Comparison of ENCODE assay signal across 8 mouse cellular contexts in genomic region chr12:76370831-76371571, GRCm38 (mm10). TPM values are rescaled to one million over a fixed set of nuclear protein-coding genes. Genes with fewer than 3 reads are reported as not detected.
DNase-seq lines count a peak whose midpoint lies in the region; ATAC-seq and TF ChIP-seq lines count a peak whose summit lies in the region.

No protein-coding gene starts in this region.

- peak; percentile 81 for DNase-seq in 416B (ENCODE audit: low read depth)
- peak; percentile 86 for DNase-seq in adrenal gland, postnatal 25 days
- peak; percentile 94 for DNase-seq in embryonic facial prominence, embryonic 14.5 days (ENCODE audit: low spot score)
- peak in 2 of 3 experiments; percentile 57 to 64 for DNase-seq in liver, embryonic 14.5 days (ENCODE audit: low read depth in 3 of 3, low spot score in 3 of 3)
- DNase-seq in neural tube, embryonic 11.5 days (ENCODE audit: low spot score) = peak; percentile 83
- peak; percentile 86 for DNase-seq in stomach, postnatal 0 days (ENCODE audit: low spot score)

- under 1% methylated on average over 48 of the region's 63 CpGs for WGBS in embryonic facial prominence, embryonic 14.5 days
- under 1% methylated on average over 55 of the region's 63 CpGs for WGBS in heart, embryonic 11.5 days (ENCODE audit: insufficient replicate concordance)
- WGBS in kidney, embryonic 16.5 days = under 1% methylated on average over 59 of the region's 63 CpGs
- WGBS in liver, embryonic 14.5 days (ENCODE audit: insufficient replicate concordance) = 1% methylated on average over 58 of the region's 63 CpGs
- WGBS in neural tube, embryonic 11.5 days = 0% methylated on average over 48 of the region's 63 CpGs
- WGBS in stomach, postnatal 0 days = 0% methylated on average over 40 of the region's 63 CpGs

- peak overlapping the region; percentile 82 for H3K4me2 ChIP-seq in embryonic facial prominence, embryonic 14.5 days (ENCODE audit: low read depth, low read length)
- H3K4me2 ChIP-seq in heart, embryonic 11.5 days = peak overlapping the region; percentile 95
- H3K4me2 ChIP-seq in kidney, embryonic 16.5 days (replicated peaks; ENCODE audit: low read depth, low read length) = peak overlapping the region; percentile 78
- peak overlapping the region; percentile 99 for H3K4me2 ChIP-seq in liver, embryonic 14.5 days (ENCODE audit: low read depth)
- peak overlapping the region; percentile 89 for H3K4me2 ChIP-seq in neural tube, embryonic 11.5 days (ENCODE audit: low read depth)
- H3K4me2 ChIP-seq in stomach, postnatal 0 days (replicated peaks; ENCODE audit: low read depth) = peak overlapping the region; percentile 68

- no peaks in the 10 kb centered on the region for H3K9me3 ChIP-seq in embryonic facial prominence, embryonic 14.5 days (ENCODE audit: control insufficient read depth, low read length)
- H3K9me3 ChIP-seq in heart, embryonic 11.5 days (replicated peaks; ENCODE audit: control insufficient read depth, low read length) = no peaks in the 10 kb centered on the region
- H3K9me3 ChIP-seq in kidney, embryonic 16.5 days (ENCODE audit: low read length) = no peaks in the 10 kb centered on the region
- no peaks in the 10 kb centered on the region for H3K9me3 ChIP-seq in liver, embryonic 14.5 days (ENCODE audit: control insufficient read depth, low read length)
- H3K9me3 ChIP-seq in neural tube, embryonic 11.5 days (ENCODE audit: control insufficient read depth, low read length) = no peaks in the 10 kb centered on the region
- no peaks in the 10 kb centered on the region for H3K9me3 ChIP-seq in stomach, postnatal 0 days (ENCODE audit: control insufficient read depth, low read length)

- peak overlapping the region; percentile 99 for H3K4me3 ChIP-seq in embryonic facial prominence, embryonic 14.5 days (ENCODE audit: low read depth, low read length)
- peak overlapping the region; percentile 99 for H3K4me3 ChIP-seq in heart, embryonic 11.5 days (ENCODE audit: low read depth, low read length)
- H3K4me3 ChIP-seq in kidney, embryonic 16.5 days (ENCODE audit: low read length) = peak overlapping the region; percentile 97
- H3K4me3 ChIP-seq in liver, embryonic 14.5 days (ENCODE audit: insufficient read depth in 1 of 2, low read depth in 2 of 2, low read length in 2 of 2) = peak overlapping the region; percentile 90 to 98
- peak overlapping the region; percentile 86 for H3K4me3 ChIP-seq in neural tube, embryonic 11.5 days (ENCODE audit: low read depth, low read length)
- H3K4me3 ChIP-seq in stomach, postnatal 0 days (ENCODE audit: low read depth, low read length) = peak overlapping the region; percentile 96

- peak overlapping the region; percentile 99 for H3K9ac ChIP-seq in embryonic facial prominence, embryonic 14.5 days (ENCODE audit: low read depth, low read length)
- peak overlapping the region; percentile 99 for H3K9ac ChIP-seq in heart, embryonic 11.5 days (ENCODE audit: low read depth, low read length)
- peak overlapping the region; percentile 100 for H3K9ac ChIP-seq in kidney, embryonic 16.5 days (replicated peaks; ENCODE audit: low read length)
- peak overlapping the region; percentile 99 for H3K9ac ChIP-seq in liver, embryonic 14.5 days (replicated peaks)
- peak overlapping the region; percentile 99 for H3K9ac ChIP-seq in neural tube, embryonic 11.5 days (ENCODE audit: low read length)
- H3K9ac ChIP-seq in stomach, postnatal 0 days (ENCODE audit: low read length) = peak overlapping the region; percentile 98

- peak; percentile 70 for ATAC-seq in embryonic facial prominence, embryonic 14.5 days (ENCODE audit: low read depth)
- peak; percentile 64 for ATAC-seq in heart, embryonic 11.5 days (replicated peaks; ENCODE audit: insufficient number of reproducible peaks, low FRiP score, low TSS enrichment)
- peak; percentile 73 for ATAC-seq in kidney, embryonic 16.5 days (ENCODE audit: low FRiP score, low TSS enrichment)
- peak; percentile 62 for ATAC-seq in liver, embryonic 14.5 days (ENCODE audit: insufficient read depth)
- ATAC-seq in neural tube, embryonic 11.5 days (ENCODE audit: insufficient read depth, low FRiP score, low TSS enrichment) = peak; percentile 29
- ATAC-seq in stomach, postnatal 0 days (ENCODE audit: low FRiP score, low TSS enrichment) = peak; percentile 66

- H3K36me3 ChIP-seq in embryonic facial prominence, embryonic 14.5 days (ENCODE audit: control insufficient read depth, insufficient read depth, low read length) = no peaks in the 10 kb centered on the region
- H3K36me3 ChIP-seq in heart, embryonic 11.5 days (ENCODE audit: control insufficient read depth, insufficient read depth, low read length) = no peaks in the 10 kb centered on the region
- H3K36me3 ChIP-seq in kidney, embryonic 16.5 days (ENCODE audit: insufficient read depth, low read length) = no peaks in the 10 kb centered on the region
- H3K36me3 ChIP-seq in liver, embryonic 14.5 days (replicated peaks; ENCODE audit: control insufficient read depth, insufficient read depth, low read depth) = no peaks in the 10 kb centered on the region
- no peaks in the 10 kb centered on the region for H3K36me3 ChIP-seq in neural tube, embryonic 11.5 days (ENCODE audit: control insufficient read depth, insufficient read depth, low read length)
- H3K36me3 ChIP-seq in stomach, postnatal 0 days (ENCODE audit: control insufficient read depth, insufficient read depth, low read length) = no peaks in the 10 kb centered on the region

- peak overlapping the region; percentile 100 for H3K27ac ChIP-seq in embryonic facial prominence, embryonic 14.5 days (replicated peaks; ENCODE audit: low read depth, low read length)
- H3K27ac ChIP-seq in heart, embryonic 11.5 days (ENCODE audit: low read depth, low read length) = peak overlapping the region; percentile 100
- peak overlapping the region; percentile 100 for H3K27ac ChIP-seq in kidney, embryonic 16.5 days (ENCODE audit: low read length)
- peak overlapping the region; percentile 77 for H3K27ac ChIP-seq in liver, embryonic 14.5 days
- peak overlapping the region; percentile 98 for H3K27ac ChIP-seq in neural tube, embryonic 11.5 days (ENCODE audit: low read depth, low read length)
- peak overlapping the region; percentile 100 for H3K27ac ChIP-seq in stomach, postnatal 0 days (replicated peaks)

- H3K4me1 ChIP-seq in embryonic facial prominence, embryonic 14.5 days (ENCODE audit: control insufficient read depth, insufficient read depth, low read length) = peaks cover 39% of the 10 kb centered on the region
- H3K4me1 ChIP-seq in heart, embryonic 11.5 days (ENCODE audit: control insufficient read depth, insufficient read depth, low read length) = peaks cover 51% of the 10 kb centered on the region
- H3K4me1 ChIP-seq in kidney, embryonic 16.5 days (ENCODE audit: insufficient read depth, low read length) = peaks cover 48% of the 10 kb centered on the region
- peaks cover 53 to 56% of the 10 kb centered on the region in 2 experiments for H3K4me1 ChIP-seq in liver, embryonic 14.5 days (replicated peaks; ENCODE audit: control insufficient read depth in 2 of 2, insufficient read depth in 2 of 2, low read length in 1 of 2)
- peaks cover 32% of the 10 kb centered on the region for H3K4me1 ChIP-seq in neural tube, embryonic 11.5 days (ENCODE audit: control insufficient read depth, insufficient read depth, low read length)
- H3K4me1 ChIP-seq in stomach, postnatal 0 days (replicated peaks; ENCODE audit: control insufficient read depth, insufficient read depth) = 0 out of 2 replicates have a peak, but pooled peaks cover 2% of the 10 kb centered on the region

- TF ChIP-seq CTCF in liver, embryonic 14.5 days (IDR thresholded peaks at IDR 0.05; ENCODE audit: low read depth) = peak; percentile 21; the same call in 1 of the 2 replicates
- peak; percentile 39; the same call in 1 of the 2 replicates for TF ChIP-seq CTCF in stomach, postnatal 0 days (IDR thresholded peaks at IDR 0.05; ENCODE audit: low read depth)

- TF ChIP-seq EP300 in liver, embryonic 14.5 days (IDR thresholded peaks at IDR 0.05; ENCODE audit: low read depth) = 0 out of 2 replicates have a peak, but pooled peaks have one; percentile 7
- TF ChIP-seq EP300 in stomach, postnatal 0 days (optimal IDR thresholded peaks at IDR 0.05) = peak; percentile 51

- no peaks in the 10 kb centered on the region for H3K27me3 ChIP-seq in embryonic facial prominence, embryonic 14.5 days (replicated peaks; ENCODE audit: control insufficient read depth, insufficient read depth, low read length)
- no peaks in the 10 kb centered on the region for H3K27me3 ChIP-seq in heart, embryonic 11.5 days (ENCODE audit: control insufficient read depth, insufficient read depth, low read length)
- H3K27me3 ChIP-seq in kidney, embryonic 16.5 days (ENCODE audit: insufficient read depth, low read length) = no peaks in the 10 kb centered on the region
- no peaks in the 10 kb centered on the region for H3K27me3 ChIP-seq in liver, embryonic 14.5 days (ENCODE audit: control insufficient read depth, insufficient read depth, low read length)
- no peaks in the 10 kb centered on the region for H3K27me3 ChIP-seq in neural tube, embryonic 11.5 days (ENCODE audit: control insufficient read depth, insufficient read depth, low read length)
- no peaks in the 10 kb centered on the region for H3K27me3 ChIP-seq in stomach, postnatal 0 days (ENCODE audit: control insufficient read depth, insufficient read depth, low read length)

RNA-seq across cellular contexts. Expression of gene Zbtb1, which starts 0.9 kb away (rescaled TPM):
- total RNA-seq in adrenal gland, postnatal 25 days (2021) = 8.1 and 8.2 TPM in 2 replicates
- polyA plus RNA-seq in embryonic facial prominence, embryonic 14.5 days (2014; fragmentation: Nextera tagmentation; extraction: Ambion mirVana) = 9.5 and 9.8 TPM in 2 replicates
- polyA plus RNA-seq in heart, embryonic 11.5 days (2014; fragmentation: Nextera tagmentation; extraction: Ambion mirVana) = 10.2 and 10.5 TPM in 2 replicates
- 10.0 and 10.5 TPM in 2 replicates for polyA plus RNA-seq in kidney, embryonic 16.5 days (2015; fragmentation: Nextera tagmentation; extraction: Ambion mirVana)
- polyA plus RNA-seq in liver, embryonic 14.5 days (2012; rRNA removed) = 1.5 and 2.6 TPM in 2 replicates
- polyA plus RNA-seq in liver, embryonic 14.5 days (2014; fragmentation: Nextera tagmentation; extraction: Ambion mirVana) = 3.5 and 4.4 TPM in 2 replicates
- 7.7 and 7.9 TPM in 2 replicates for polyA plus RNA-seq in neural tube, embryonic 11.5 days (2014; fragmentation: Nextera tagmentation; extraction: Ambion mirVana)
- polyA plus RNA-seq in stomach, postnatal 0 days (2015; fragmentation: Nextera tagmentation; extraction: Ambion mirVana) = 4.8 and 5.0 TPM in 2 replicates

RNA-seq across cellular contexts. Expression of gene Zbtb25, which starts 1.6 kb away (rescaled TPM):
- total RNA-seq in adrenal gland, postnatal 25 days (2021) = 8.7 and 12.9 TPM in 2 replicates
- polyA plus RNA-seq in embryonic facial prominence, embryonic 14.5 days (2014; fragmentation: Nextera tagmentation; extraction: Ambion mirVana) = 21.2 and 21.4 TPM in 2 replicates
- 15.3 and 16.3 TPM in 2 replicates for polyA plus RNA-seq in heart, embryonic 11.5 days (2014; fragmentation: Nextera tagmentation; extraction: Ambion mirVana)
- polyA plus RNA-seq in kidney, embryonic 16.5 days (2015; fragmentation: Nextera tagmentation; extraction: Ambion mirVana) = 14.0 and 15.2 TPM in 2 replicates
- 5.1 and 5.6 TPM in 2 replicates for polyA plus RNA-seq in liver, embryonic 14.5 days (2012; rRNA removed)
- polyA plus RNA-seq in liver, embryonic 14.5 days (2014; fragmentation: Nextera tagmentation; extraction: Ambion mirVana) = 7.2 and 7.8 TPM in 2 replicates
- 17.5 and 17.9 TPM in 2 replicates for polyA plus RNA-seq in neural tube, embryonic 11.5 days (2014; fragmentation: Nextera tagmentation; extraction: Ambion mirVana)
- polyA plus RNA-seq in stomach, postnatal 0 days (2015; fragmentation: Nextera tagmentation; extraction: Ambion mirVana) = 7.0 and 7.4 TPM in 2 replicates

RNA-seq across cellular contexts. Expression of gene Hspa2, which starts 33.0 kb away (rescaled TPM):
- total RNA-seq in adrenal gland, postnatal 25 days (2021) = 25.6 and 26.3 TPM in 2 replicates
- 8.2 and 10.9 TPM in 2 replicates for polyA plus RNA-seq in embryonic facial prominence, embryonic 14.5 days (2014; fragmentation: Nextera tagmentation; extraction: Ambion mirVana)
- polyA plus RNA-seq in heart, embryonic 11.5 days (2014; fragmentation: Nextera tagmentation; extraction: Ambion mirVana) = 19.5 and 20.6 TPM in 2 replicates
- 11.0 and 12.5 TPM in 2 replicates for polyA plus RNA-seq in kidney, embryonic 16.5 days (2015; fragmentation: Nextera tagmentation; extraction: Ambion mirVana)
- polyA plus RNA-seq in liver, embryonic 14.5 days (2012; rRNA removed) = 1.0 and 1.3 TPM in 2 replicates
- 1.4 and 1.9 TPM in 2 replicates for polyA plus RNA-seq in liver, embryonic 14.5 days (2014; fragmentation: Nextera tagmentation; extraction: Ambion mirVana)
- polyA plus RNA-seq in neural tube, embryonic 11.5 days (2014; fragmentation: Nextera tagmentation; extraction: Ambion mirVana) = 5.1 and 6.0 TPM in 2 replicates
- 18.8 and 18.9 TPM in 2 replicates for polyA plus RNA-seq in stomach, postnatal 0 days (2015; fragmentation: Nextera tagmentation; extraction: Ambion mirVana)

RNA-seq across cellular contexts. Expression of gene Akap5, which starts 46.3 kb away (rescaled TPM):
- 0.81 and 1.1 TPM in 2 replicates for total RNA-seq in adrenal gland, postnatal 25 days (2021)
- 1.1 and 1.3 TPM in 2 replicates for polyA plus RNA-seq in embryonic facial prominence, embryonic 14.5 days (2014; fragmentation: Nextera tagmentation; extraction: Ambion mirVana)
- 8.5 and 8.8 TPM in 2 replicates for polyA plus RNA-seq in heart, embryonic 11.5 days (2014; fragmentation: Nextera tagmentation; extraction: Ambion mirVana)
- polyA plus RNA-seq in kidney, embryonic 16.5 days (2015; fragmentation: Nextera tagmentation; extraction: Ambion mirVana) = 1.4 and 1.9 TPM in 2 replicates
- polyA plus RNA-seq in liver, embryonic 14.5 days (2012; rRNA removed) = 0.21 and 0.32 TPM in 2 replicates
- polyA plus RNA-seq in liver, embryonic 14.5 days (2014; fragmentation: Nextera tagmentation; extraction: Ambion mirVana) = 0.14 and 0.25 TPM in 2 replicates
- polyA plus RNA-seq in neural tube, embryonic 11.5 days (2014; fragmentation: Nextera tagmentation; extraction: Ambion mirVana) = 3.9 and 4.4 TPM in 2 replicates
- polyA plus RNA-seq in stomach, postnatal 0 days (2015; fragmentation: Nextera tagmentation; extraction: Ambion mirVana) = 2.0 and 2.2 TPM in 2 replicates

RNA-seq across cellular contexts. Expression of gene Ppp1r36, which starts 46.3 kb away (rescaled TPM):
- total RNA-seq in adrenal gland, postnatal 25 days (2021) = 0.52 TPM in 1 of 2 replicates, not detected in the other
- 3.3 and 6.2 TPM in 2 replicates for polyA plus RNA-seq in embryonic facial prominence, embryonic 14.5 days (2014; fragmentation: Nextera tagmentation; extraction: Ambion mirVana)
- 2.8 and 3.7 TPM in 2 replicates for polyA plus RNA-seq in heart, embryonic 11.5 days (2014; fragmentation: Nextera tagmentation; extraction: Ambion mirVana)
- 4.0 and 4.3 TPM in 2 replicates for polyA plus RNA-seq in kidney, embryonic 16.5 days (2015; fragmentation: Nextera tagmentation; extraction: Ambion mirVana)
- polyA plus RNA-seq in liver, embryonic 14.5 days (2012; rRNA removed) = 0.03 and 0.04 TPM in 2 replicates
- polyA plus RNA-seq in liver, embryonic 14.5 days (2014; fragmentation: Nextera tagmentation; extraction: Ambion mirVana) = 0.09 TPM in 1 of 2 replicates, not detected in the other
- 0.45 and 0.82 TPM in 2 replicates for polyA plus RNA-seq in neural tube, embryonic 11.5 days (2014; fragmentation: Nextera tagmentation; extraction: Ambion mirVana)
- 3.5 and 4.9 TPM in 2 replicates for polyA plus RNA-seq in stomach, postnatal 0 days (2015; fragmentation: Nextera tagmentation; extraction: Ambion mirVana)

Comparison
In these comparisons a context has a peak if more than half of its experiments do, and no peak if none do; other contexts are left out.
1. Peak in every context shown above with its lines: DNase-seq, ATAC-seq, H3K4me3 ChIP-seq and H3K27ac ChIP-seq.